Mouse (Mus musculus) brain, adult 2 months (tissue): ENCODE measurements at regions not wholly inside any gene's neighbourhood (a gene's known extent, or its start where the extent isn't known, plus 50 kb on each side); places are given as distances from the start of the nearest gene placed in this dataset.
"Not testable (repeated sequence)": the region's sequence is repeated elsewhere in the genome, so short reads cannot be mapped to it uniquely, and the experiment has no call there.

ENCODE experiments used
- DNase-seq: peaks from one replicate; pipeline ENCODE4 v3.0.0; 2011; ENCODE audit warnings: low read depth, low spot score

GRCm38 (mm10) chr9:5424236-5424635, 79.0 kb downstream of the Casp12 start:
- no peak for DNase-seq

- DNase-seq: peak; percentile 66
Observed at GRCm38 (mm10) chr9:5448180-5448579, 103.0 kb downstream of the Casp12 start.

- DNase-seq: no peak
Observed at GRCm38 (mm10) chr9:5456606-5457005, 111.4 kb downstream of the Casp12 start.

GRCm38 (mm10) chr9:5472012-5472411, 126.8 kb downstream of the Casp12 start:
- peak; percentile 73 for DNase-seq

GRCm38 (mm10) chr9:5474271-5474670, 129.0 kb downstream of the Casp12 start:
- no peak for DNase-seq

- DNase-seq: no peak
Observed at GRCm38 (mm10) chr9:5485258-5485657, 140.0 kb downstream of the Casp12 start.

GRCm38 (mm10) chr9:5496837-5497236, 151.6 kb downstream of the Casp12 start:
- DNase-seq: peak; percentile 84

GRCm38 (mm10) chr9:5498306-5498705, 153.1 kb downstream of the Casp12 start:
- DNase-seq: no peak

GRCm38 (mm10) chr9:5525762-5526360, 180.6 kb downstream of the Casp12 start:
- DNase-seq: peak; percentile 2

GRCm38 (mm10) chr9:5542604-5543003, 197.4 kb downstream of the Casp12 start:
- no peak for DNase-seq

- DNase-seq: no peak
Observed at GRCm38 (mm10) chr9:5575072-5575471, 229.8 kb downstream of the Casp12 start.

GRCm38 (mm10) chr9:5578168-5578567, 232.9 kb downstream of the Casp12 start:
- not testable (repeated sequence) for DNase-seq

GRCm38 (mm10) chr9:5595891-5596635, 250.8 kb downstream of the Casp12 start:
- DNase-seq: no peak

- peak; percentile 5 for DNase-seq
Observed at GRCm38 (mm10) chr9:5604019-5604418, 258.8 kb downstream of the Casp12 start.

- no peak for DNase-seq
Observed at GRCm38 (mm10) chr9:5605015-5605414, 259.8 kb downstream of the Casp12 start.

GRCm38 (mm10) chr9:5616725-5617124, 271.5 kb downstream of the Casp12 start:
- DNase-seq: no peak

GRCm38 (mm10) chr9:5623396-5623795, 278.2 kb downstream of the Casp12 start:
- no peak for DNase-seq

GRCm38 (mm10) chr9:5627521-5627920, 282.3 kb downstream of the Casp12 start:
- DNase-seq: peak; percentile 39

- DNase-seq: peak; percentile 38
Observed at GRCm38 (mm10) chr9:5634461-5634953, 289.3 kb downstream of the Casp12 start.

GRCm38 (mm10) chr9:5634969-5635368, 289.7 kb downstream of the Casp12 start:
- DNase-seq: peak; percentile 78

- no peak for DNase-seq
Observed at GRCm38 (mm10) chr9:5663886-5664285, 318.7 kb downstream of the Casp12 start.

GRCm38 (mm10) chr9:5673551-5673950, 328.3 kb downstream of the Casp12 start:
- peak; percentile 58 for DNase-seq

- DNase-seq: no peak
Observed at GRCm38 (mm10) chr9:5708482-5708881, 363.3 kb downstream of the Casp12 start.
